Mouse (Mus musculus): ENCODE measurements around the gene Phldb2. TPM values are rescaled to one million over a fixed set of nuclear protein-coding genes. Genes with fewer than 3 reads are reported as not detected.

Gene Phldb2
- polyA plus RNA-seq, 1 experiment from 2014 or later = 24.3 TPM

DNA sequence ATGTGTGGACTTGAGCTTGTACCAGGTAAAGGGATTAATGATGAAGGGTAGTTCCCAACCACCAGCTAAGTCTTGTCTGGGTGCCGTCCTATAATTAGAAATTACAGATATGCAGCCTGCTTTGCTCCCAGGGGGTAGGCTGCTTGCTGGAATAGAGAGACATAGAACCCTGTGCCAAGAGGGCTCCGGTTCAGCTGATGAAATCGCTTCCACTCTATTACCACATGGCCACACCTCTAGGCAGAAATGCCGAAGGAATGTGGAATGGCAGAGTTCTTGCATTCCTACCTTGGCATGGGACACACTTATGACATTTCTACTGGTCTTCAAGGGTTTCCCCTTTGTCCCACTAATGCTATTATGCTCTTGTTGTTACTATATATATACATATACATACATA is 80.0 kb downstream of the Phldb2 start:
- no peaks in the 10 kb centered on the region for H3K4me1 ChIP-seq (replicated peaks; ENCODE audit: control insufficient read depth, insufficient read depth, low read length)
- DNase-seq (ENCODE audit: low spot score) (no peak), ATAC-seq (replicated peaks; ENCODE audit: low FRiP score) (no peak)
- H3K27me3 ChIP-seq (replicated peaks; ENCODE audit: control insufficient read depth, insufficient read depth, low read length) = no peaks in the 10 kb centered on the region
- no peaks in the 10 kb centered on the region for H3K36me3 ChIP-seq (ENCODE audit: control insufficient read depth, insufficient read depth, low read length)
- H3K9ac ChIP-seq (ENCODE audit: low read depth, low read length) = no peak overlapping the region
- H3K4me2 ChIP-seq = no peak overlapping the region
- H3K9me3 ChIP-seq (ENCODE audit: control insufficient read depth, low read length) = no peaks in the 10 kb centered on the region
- WGBS = 86% methylated on average over 4 of the region's 4 CpGs
- no peak overlapping the region for H3K27ac ChIP-seq (ENCODE audit: low read depth, low read length)
- H3K4me3 ChIP-seq (ENCODE audit: low read depth, low read length) = no peak overlapping the region

DNA sequence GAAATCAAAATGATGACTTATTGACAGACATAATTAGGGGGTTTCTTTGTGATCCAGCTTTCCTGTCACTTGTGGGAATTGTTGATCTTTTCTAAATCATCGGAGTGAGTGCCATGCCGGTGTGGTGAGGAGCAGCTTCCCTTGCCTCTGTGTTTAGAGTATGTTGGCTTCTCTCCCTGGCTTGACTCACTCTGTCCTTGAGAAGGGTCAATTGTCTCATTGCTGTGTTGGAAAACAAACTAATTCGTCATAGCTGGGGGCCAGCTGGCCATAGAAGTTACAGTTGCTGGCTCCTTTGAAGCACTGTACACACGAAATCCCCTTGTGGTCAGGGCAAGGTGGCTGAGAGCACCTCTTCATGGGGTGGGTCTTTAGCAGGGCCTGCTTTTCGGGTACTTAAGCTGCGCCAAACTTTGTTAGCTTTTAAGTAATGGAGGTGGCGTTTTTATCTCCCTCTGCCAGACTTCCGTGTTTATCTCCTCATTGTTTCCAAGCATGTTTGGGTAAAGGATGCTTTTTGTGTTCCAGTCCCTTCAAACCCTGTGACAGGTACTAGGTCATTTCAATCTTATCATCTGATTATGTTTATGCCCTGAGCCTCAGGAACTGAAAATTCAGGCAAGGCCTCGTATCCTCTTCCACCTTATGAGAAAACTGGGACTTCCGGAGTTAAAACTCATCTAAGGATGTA is 82.0 kb downstream of the Phldb2 start:
- Histone ChIP-seq H3K9me3 (ENCODE audit: control insufficient read depth, low read length) (no peaks in the 10 kb centered on the region), H3K27ac (ENCODE audit: low read depth, low read length) (no peak overlapping the region), H3K27me3 (replicated peaks; ENCODE audit: control insufficient read depth, insufficient read depth, low read length) (no peaks in the 10 kb centered on the region), H3K9ac (ENCODE audit: low read depth, low read length) (no peak overlapping the region), H3K4me1 (replicated peaks; ENCODE audit: control insufficient read depth, insufficient read depth, low read length) (no peaks in the 10 kb centered on the region), H3K4me3 (ENCODE audit: low read depth, low read length) (no peak overlapping the region), H3K4me2 (no peak overlapping the region), H3K36me3 (ENCODE audit: control insufficient read depth, insufficient read depth, low read length) (no peaks in the 10 kb centered on the region)
- DNase-seq (ENCODE audit: low spot score) (no peak), ATAC-seq (replicated peaks; ENCODE audit: low FRiP score) (no peak)
- 48% methylated on average over 10 of the region's 10 CpGs for WGBS

DNA sequence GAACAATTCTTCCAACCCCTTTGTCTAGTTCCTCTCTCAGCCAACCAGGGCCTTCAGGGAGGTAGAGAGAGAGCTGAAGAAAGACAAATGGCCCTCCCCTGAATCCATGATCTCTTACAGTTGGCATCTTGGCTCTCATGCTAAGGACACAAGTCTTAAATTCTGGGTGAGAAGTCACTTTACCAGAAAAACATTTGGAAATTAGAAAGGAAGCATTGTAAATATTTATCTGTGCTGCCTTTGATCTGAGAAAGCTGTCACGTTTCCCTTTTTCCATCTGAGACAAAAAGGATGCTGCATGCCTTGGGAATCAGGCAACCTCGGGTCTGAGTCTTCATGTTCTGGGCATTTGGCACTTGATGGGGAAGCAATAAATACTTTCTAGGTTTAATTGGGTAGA is 82.7 kb downstream of the Phldb2 start:
- H3K27me3 ChIP-seq (replicated peaks; ENCODE audit: control insufficient read depth, insufficient read depth, low read length) = no peaks in the 10 kb centered on the region
- DNase-seq (ENCODE audit: low spot score) = no peak
- no peak for ATAC-seq (replicated peaks; ENCODE audit: low FRiP score)
- no peaks in the 10 kb centered on the region for H3K36me3 ChIP-seq (ENCODE audit: control insufficient read depth, insufficient read depth, low read length)
- no peaks in the 10 kb centered on the region for H3K4me1 ChIP-seq (replicated peaks; ENCODE audit: control insufficient read depth, insufficient read depth, low read length)
- no peak overlapping the region for H3K27ac ChIP-seq (ENCODE audit: low read depth, low read length)
- no peak overlapping the region for H3K4me2 ChIP-seq
- H3K9me3 ChIP-seq (ENCODE audit: control insufficient read depth, low read length) = no peaks in the 10 kb centered on the region
- 47% methylated on average over 2 of the region's 2 CpGs for WGBS
- H3K4me3 ChIP-seq (ENCODE audit: low read depth, low read length) = no peak overlapping the region
- no peak overlapping the region for H3K9ac ChIP-seq (ENCODE audit: low read depth, low read length)

DNA sequence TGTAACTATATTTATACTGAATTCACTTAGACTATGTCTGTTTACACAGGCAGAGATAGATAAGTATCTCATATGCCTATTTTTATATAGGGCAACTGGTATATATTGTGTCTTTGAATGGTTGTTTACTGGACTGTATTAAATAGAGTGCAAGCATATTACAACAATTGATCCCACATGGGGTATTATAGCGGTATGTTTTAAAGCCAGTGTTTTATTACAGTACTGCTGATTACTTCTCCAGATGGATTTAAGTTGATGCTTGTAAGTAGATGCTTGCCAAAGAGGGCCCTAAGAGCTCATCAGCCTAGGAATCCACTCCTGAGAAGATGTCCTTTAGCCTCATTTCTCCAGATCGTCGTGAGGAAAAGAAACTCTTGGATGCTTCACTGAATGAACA is 84.4 kb downstream of the Phldb2 start:
- Histone ChIP-seq H3K9ac (ENCODE audit: low read depth, low read length) (no peak overlapping the region), H3K4me1 (replicated peaks; ENCODE audit: control insufficient read depth, insufficient read depth, low read length) (no peaks in the 10 kb centered on the region), H3K36me3 (ENCODE audit: control insufficient read depth, insufficient read depth, low read length) (no peaks in the 10 kb centered on the region), H3K27me3 (replicated peaks; ENCODE audit: control insufficient read depth, insufficient read depth, low read length) (no peaks in the 10 kb centered on the region), H3K4me3 (ENCODE audit: low read depth, low read length) (no peak overlapping the region), H3K27ac (ENCODE audit: low read depth, low read length) (no peak overlapping the region), H3K9me3 (ENCODE audit: control insufficient read depth, low read length) (no peaks in the 10 kb centered on the region), H3K4me2 (no peak overlapping the region)
- DNase-seq (ENCODE audit: low spot score) = no peak
- WGBS = 82% methylated on average over 3 of the region's 3 CpGs
- ATAC-seq (replicated peaks; ENCODE audit: low FRiP score) = no peak

DNA sequence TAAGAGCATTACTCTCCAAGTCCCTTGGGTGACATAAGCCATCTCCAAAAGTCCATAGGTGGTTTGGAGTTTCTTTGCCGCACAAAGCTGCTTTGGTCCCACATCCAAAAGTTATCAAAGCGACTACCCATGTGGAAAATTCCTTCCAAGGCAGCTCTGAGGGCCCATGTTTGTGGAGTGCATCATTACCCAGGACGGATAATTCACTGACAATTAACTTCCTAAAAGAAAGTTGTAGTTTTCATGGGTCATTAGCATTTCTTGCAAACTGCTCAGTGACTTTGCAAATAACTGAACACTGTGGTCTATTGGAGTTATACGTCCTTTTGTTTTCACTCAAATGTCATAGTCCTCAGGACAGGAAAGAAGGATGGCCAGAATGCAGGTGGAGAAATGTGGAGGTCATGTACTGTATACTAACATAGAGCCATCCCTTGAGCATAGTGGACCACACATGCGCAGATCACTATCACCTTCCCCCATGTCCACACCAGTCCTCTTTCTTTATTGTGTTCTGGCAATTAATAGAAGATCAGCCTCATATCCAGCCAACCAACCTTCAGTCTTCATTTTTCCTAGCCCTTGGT is 96.0 kb downstream of the Phldb2 start:
- H3K36me3 ChIP-seq (ENCODE audit: control insufficient read depth, insufficient read depth, low read length) = no peaks in the 10 kb centered on the region
- no peaks in the 10 kb centered on the region for H3K9me3 ChIP-seq (ENCODE audit: control insufficient read depth, low read length)
- no peak overlapping the region for H3K4me2 ChIP-seq
- 83% methylated on average over 5 of the region's 5 CpGs for WGBS
- no peak overlapping the region for H3K27ac ChIP-seq (ENCODE audit: low read depth, low read length)
- no peak for DNase-seq (ENCODE audit: low spot score)
- no peaks in the 10 kb centered on the region for H3K4me1 ChIP-seq (replicated peaks; ENCODE audit: control insufficient read depth, insufficient read depth, low read length)
- no peak overlapping the region for H3K9ac ChIP-seq (ENCODE audit: low read depth, low read length)
- no peak overlapping the region for H3K4me3 ChIP-seq (ENCODE audit: low read depth, low read length)
- no peak for ATAC-seq (replicated peaks; ENCODE audit: low FRiP score)
- no peaks in the 10 kb centered on the region for H3K27me3 ChIP-seq (replicated peaks; ENCODE audit: control insufficient read depth, insufficient read depth, low read length)

DNA sequence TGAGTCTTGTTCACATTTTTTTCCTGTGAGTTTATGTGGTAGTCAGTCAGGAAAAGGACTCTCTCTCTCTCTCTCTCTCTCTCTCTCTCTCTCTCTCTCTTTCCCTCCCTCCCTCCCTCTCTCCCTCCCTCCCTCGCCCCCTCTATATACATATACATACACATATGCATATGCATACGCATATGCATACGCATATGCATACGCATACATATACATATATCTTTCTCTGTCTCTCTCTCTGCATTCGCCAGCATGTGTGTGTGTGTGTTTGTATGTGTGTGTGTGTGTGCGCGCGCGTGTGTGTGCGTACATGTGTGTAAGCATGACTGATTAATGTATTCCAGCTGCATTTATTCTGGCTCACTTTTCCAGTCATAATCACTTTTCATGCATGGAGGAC is 98.9 kb downstream of the Phldb2 start:
- Histone ChIP-seq H3K27ac (ENCODE audit: low read depth, low read length) (no peak overlapping the region), H3K4me2 (no peak overlapping the region), H3K4me3 (ENCODE audit: low read depth, low read length) (no peak overlapping the region), H3K9ac (ENCODE audit: low read depth, low read length) (no peak overlapping the region), H3K27me3 (replicated peaks; ENCODE audit: control insufficient read depth, insufficient read depth, low read length) (no peaks in the 10 kb centered on the region), H3K36me3 (ENCODE audit: control insufficient read depth, insufficient read depth, low read length) (no peaks in the 10 kb centered on the region), H3K9me3 (ENCODE audit: control insufficient read depth, low read length) (no peaks in the 10 kb centered on the region), H3K4me1 (replicated peaks; ENCODE audit: control insufficient read depth, insufficient read depth, low read length) (no peaks in the 10 kb centered on the region)
- ATAC-seq (replicated peaks; ENCODE audit: low FRiP score) = no peak
- WGBS = 94% methylated on average over 10 of the region's 10 CpGs
- no peak for DNase-seq (ENCODE audit: low spot score)

DNA sequence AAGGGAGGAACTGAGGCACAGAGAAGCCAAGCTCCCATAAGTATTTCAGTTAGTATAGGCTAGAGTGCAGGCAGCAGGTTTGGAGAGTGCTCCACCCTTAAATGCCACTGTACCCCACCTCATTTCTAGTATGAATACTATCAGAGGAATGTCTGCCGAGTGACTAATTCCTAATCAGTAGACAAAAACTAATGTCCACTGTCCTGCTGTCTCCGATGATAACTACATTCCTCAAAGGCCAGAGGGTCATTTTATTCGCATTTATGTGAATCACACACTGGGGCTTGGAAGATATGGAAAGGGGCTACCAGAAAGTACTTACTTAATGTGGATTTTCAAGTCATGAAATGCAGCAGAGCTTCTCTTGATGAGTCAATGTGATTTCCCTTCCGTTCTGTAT is 104.4 kb downstream of the Phldb2 start:
- Histone ChIP-seq H3K36me3 (ENCODE audit: control insufficient read depth, insufficient read depth, low read length) (no peaks in the 10 kb centered on the region), H3K4me1 (replicated peaks; ENCODE audit: control insufficient read depth, insufficient read depth, low read length) (no peaks in the 10 kb centered on the region)

DNA sequence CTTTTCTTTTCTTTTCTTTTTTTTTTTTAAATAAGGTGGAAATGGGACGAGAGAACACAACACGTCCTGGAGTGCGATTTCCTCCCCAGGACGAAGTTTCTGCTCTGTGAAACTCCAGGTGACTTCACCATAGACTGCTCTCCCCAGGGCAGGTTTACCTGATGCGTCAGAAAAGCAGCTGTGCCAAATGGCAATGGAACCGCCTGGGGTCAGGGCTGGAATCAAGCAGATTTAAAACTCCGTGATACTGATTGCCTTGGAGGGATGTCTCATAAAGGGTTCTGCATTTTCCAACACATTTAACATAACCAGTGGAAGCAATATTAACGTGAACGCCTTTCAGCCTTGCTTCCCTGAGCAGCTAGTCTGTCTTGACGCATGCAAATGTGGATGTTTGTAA is 108.5 kb downstream of the Phldb2 start:
- H3K4me1 ChIP-seq (replicated peaks; ENCODE audit: control insufficient read depth, insufficient read depth, low read length) = peaks cover 7% of the 10 kb centered on the region; the same call in 1 of the 2 replicates
- H3K36me3 ChIP-seq (ENCODE audit: control insufficient read depth, insufficient read depth, low read length) = no peaks in the 10 kb centered on the region
- no peak for ATAC-seq (replicated peaks; ENCODE audit: low FRiP score)
- no peak overlapping the region for H3K9ac ChIP-seq (ENCODE audit: low read depth, low read length)
- H3K9me3 ChIP-seq (ENCODE audit: control insufficient read depth, low read length) = no peaks in the 10 kb centered on the region
- no peak overlapping the region for H3K27ac ChIP-seq (ENCODE audit: low read depth, low read length)
- peak overlapping the region; percentile 67 for H3K4me2 ChIP-seq
- H3K4me3 ChIP-seq (ENCODE audit: low read depth, low read length) = peak overlapping the region; percentile 62
- peaks cover 26% of the 10 kb centered on the region for H3K27me3 ChIP-seq (replicated peaks; ENCODE audit: control insufficient read depth, insufficient read depth, low read length)
- DNase-seq (ENCODE audit: low spot score) = no peak
- WGBS = 16% methylated on average over 10 of the region's 10 CpGs

More for the DNA sequence above, 104.4 kb downstream of the Phldb2 start:
- Histone ChIP-seq H3K27ac (ENCODE audit: low read depth, low read length) (no peak overlapping the region), H3K27me3 (replicated peaks; ENCODE audit: control insufficient read depth, insufficient read depth, low read length) (peaks cover 12% of the 10 kb centered on the region), H3K4me2 (no peak overlapping the region), H3K4me3 (ENCODE audit: low read depth, low read length) (no peak overlapping the region), H3K9me3 (ENCODE audit: control insufficient read depth, low read length) (no peaks in the 10 kb centered on the region), H3K9ac (ENCODE audit: low read depth, low read length) (no peak overlapping the region)
- WGBS = 64% methylated on average over 4 of the region's 4 CpGs
- ATAC-seq (replicated peaks; ENCODE audit: low FRiP score) (no peak), DNase-seq (ENCODE audit: low spot score) (no peak)

Measured in liver, embryonic 11.5 days (tissue).